Mouse (Mus musculus) urinary bladder, postnatal 25 days (tissue): ENCODE results near the gene Adck2.
A peak's percentile ranks its signal among the peaks of the same experiment; 100 is the strongest.

Experiments
- DNase-seq: peaks from one replicate; pipeline ENCODE4 v3.0.0; 2022; ENCODE audit warnings: low spot score

Gene Adck2

DNA sequence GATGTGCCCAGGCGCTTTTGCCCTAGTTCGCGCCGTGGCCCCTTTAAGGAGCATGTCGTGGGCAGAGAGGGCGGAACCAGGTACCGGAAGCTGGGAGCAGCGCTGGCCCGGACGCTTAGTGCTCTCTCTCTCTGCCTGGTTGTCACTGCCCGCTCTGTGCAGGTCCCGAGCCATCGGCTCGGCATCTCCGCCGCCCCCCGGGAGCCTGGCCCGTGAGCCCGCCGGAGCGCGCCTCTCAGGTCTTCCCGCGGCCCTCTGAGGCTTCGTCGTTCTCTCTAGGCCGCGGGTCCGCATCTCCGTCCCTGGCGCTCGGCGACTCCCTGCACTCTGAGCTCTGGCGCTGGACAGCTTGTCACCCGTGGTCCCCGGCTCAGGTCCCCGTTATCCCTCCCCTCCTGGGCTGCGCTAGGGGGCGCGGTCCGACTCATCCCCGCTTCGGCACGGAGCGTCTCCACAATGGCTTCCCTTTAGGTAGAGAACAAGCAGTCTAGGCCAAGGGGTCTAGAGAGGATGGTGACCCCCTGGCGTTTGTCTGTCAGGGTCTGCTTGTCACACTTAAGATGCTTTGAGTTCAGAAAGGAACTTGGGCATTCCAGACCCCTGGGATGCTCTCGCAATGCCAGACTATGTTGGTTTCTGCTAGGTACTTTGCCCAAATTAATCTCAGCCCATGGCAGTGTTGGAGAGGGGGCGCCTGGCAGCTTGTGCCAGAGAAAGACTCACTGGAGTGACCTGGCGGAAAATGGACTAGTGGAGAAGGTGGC lies at the start of gene Adck2:
Gene Adck2, plus strand, starts transcription at position 83 of the 764 bp plus-strand sequence.
- DNase-seq = peak; percentile 64

GRCm38 (mm10) chr6:39526797-39527196 lies 46.9 kb upstream of the Adck2 start:
- DNase-seq = no peak

DNA sequence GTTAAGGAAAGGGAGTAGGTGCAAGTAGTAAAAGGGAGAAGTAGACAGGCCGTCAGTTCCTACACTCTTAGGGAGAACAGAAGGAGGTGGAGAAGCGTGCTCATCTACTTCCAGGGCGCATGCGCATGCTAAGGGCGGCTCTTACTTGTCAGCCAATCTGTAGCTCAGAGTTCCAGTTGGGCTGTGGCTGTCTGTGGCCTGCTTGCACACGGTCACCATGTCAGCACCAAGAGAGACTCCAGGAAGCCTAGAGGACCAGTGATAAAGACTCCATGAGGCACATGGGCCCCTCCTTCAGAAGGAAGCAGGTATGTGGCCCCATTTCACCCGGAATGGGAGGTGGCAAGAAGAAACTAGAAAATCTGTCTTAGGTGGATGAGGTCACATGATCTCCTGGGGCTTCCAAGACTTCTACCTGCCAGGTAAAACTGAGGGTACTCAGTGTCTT lies 46.3 kb upstream of the Adck2 start:
- no peak for DNase-seq

DNA sequence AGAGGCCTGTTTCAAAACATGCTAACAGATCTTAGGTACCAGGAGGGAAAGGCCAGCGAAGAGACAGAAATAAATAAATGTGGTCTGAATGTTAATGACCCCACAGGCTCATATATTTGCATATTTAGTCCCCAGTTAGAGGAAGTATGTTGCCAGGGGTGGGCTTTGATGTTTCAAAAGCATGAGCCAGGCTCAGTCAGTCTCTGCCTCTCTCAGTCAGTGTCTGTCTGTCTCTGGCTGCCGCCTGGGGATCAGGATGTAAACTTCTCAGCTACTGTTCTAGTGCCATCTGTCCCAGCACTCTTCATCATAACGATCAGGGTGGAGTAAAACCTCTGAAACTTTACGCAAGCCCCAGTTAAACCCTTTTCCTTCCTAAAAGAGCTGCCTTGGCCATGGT lies 45.9 kb upstream of the Adck2 start:
- no peak for DNase-seq

- DNase-seq = no peak
Observed at GRCm38 (mm10) chr6:39528671-39529535, 44.8 kb upstream of the Adck2 start.

- DNase-seq = no peak
Observed at GRCm38 (mm10) chr6:39534944-39535343, 38.7 kb upstream of the Adck2 start.

DNA sequence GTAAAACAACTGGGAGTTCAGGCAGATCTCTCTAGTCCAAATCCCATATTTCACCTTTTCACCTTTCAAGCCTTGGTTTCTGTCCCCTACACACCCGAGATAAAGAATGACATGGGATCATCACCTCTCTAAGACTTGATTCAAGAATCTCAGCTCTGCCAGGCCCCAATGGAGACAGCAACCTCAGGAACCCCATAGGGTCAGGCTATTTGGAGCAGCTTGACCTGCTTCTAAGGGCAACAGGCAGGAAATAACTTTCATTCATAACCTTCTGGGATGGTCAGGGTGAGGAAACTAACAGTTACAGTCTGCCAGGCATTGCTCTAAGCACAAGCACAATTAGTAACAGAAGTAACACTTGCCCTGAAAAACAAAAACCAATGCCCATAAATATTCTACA lies 37.1 kb upstream of the Adck2 start:
- DNase-seq = no peak

GRCm38 (mm10) chr6:39537276-39537675 lies 36.4 kb upstream of the Adck2 start:
- no peak for DNase-seq

- DNase-seq = no peak
Observed at GRCm38 (mm10) chr6:39538227-39538626, 35.4 kb upstream of the Adck2 start.

DNA sequence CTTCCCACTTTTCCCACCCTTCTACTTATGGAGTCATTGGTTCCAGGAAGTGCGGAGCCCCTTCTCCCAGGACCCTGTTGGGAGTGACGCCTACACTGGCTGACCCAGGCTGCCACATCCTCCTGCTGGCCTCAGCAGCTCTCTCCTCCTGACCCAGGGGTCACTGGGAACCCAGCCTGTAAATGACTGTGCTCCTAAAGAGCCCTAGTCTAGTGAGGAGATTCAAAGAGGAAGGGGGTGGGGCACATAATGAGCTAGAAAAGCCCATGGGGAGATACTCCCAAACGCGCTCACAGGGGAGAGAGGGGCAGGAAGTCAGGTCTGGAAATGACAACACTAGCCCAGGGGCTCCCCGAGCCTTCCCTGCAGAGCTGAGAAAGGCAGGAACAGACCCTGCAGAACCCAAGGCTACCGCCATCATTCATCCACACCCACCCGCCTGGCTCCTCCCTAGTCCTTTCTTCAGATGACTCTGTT lies 34.0 kb upstream of the Adck2 start:
- no peak for DNase-seq

DNA sequence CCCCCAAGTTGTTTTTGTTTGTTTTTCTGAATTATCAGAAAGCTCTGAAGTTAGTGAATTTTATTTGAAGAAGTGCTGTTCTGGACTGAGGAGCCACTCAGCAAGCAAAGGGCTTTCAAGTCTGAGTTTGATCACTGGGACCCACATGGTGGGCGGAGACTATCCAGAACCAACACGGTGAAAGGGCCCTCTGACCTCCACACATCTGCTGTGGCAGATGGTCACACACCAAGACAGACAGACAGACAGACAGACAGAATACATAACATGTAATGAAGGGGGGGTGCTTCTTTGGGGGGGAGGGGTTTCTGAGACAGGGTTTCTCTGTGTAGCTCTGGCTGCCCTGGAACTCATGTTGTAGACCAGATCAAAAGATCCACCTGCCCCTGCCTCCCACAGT lies 33.1 kb upstream of the Adck2 start:
- DNase-seq = no peak

DNA sequence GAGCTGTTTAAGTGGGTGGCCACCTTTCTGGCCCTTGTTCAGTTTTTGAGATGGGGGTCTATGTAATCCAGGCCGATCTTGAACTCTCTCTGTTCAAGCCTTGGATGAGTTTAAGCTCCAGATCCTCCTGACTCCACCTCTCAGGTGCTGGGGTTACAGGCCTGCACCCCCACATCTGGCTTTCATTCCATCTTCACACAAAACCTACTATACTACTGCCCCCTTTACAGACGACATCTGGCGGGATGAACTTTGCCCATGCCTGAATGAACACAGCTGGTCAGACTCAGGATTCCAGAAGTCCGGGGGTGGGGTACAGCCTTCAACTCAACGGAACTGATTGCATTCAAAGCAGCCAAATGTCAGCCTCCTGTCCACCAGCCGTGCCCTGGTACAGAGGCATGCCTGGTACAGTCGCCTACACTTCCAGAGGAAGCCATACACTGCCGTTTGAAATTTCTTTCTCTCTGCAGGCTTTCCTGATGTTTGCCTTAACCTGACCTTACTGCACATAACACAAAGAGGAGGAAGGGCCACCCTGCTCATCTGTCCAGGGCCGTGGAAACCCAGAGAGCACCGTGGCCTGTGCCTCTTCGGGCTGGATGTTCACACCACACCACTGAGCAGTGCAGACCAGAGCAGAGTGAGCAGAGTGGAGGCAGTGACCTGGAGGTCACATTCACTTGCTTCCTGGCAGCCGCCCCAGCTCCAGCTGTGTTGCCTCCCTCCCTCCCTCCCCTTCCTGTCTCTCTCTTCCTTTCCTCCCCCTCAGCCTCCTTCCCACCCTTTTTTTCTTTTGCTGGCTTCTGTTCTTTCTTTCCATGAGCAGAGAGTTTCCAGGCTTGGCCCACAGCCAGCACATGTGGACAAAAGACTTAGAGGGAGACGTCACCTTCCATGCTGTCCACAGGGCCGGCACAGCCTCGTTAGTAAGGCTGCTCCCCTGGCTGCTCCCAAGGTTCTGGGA lies 30.8 kb upstream of the Adck2 start:
- DNase-seq = peak; percentile 46

- no peak for DNase-seq
Observed at GRCm38 (mm10) chr6:39543769-39544420, 29.8 kb upstream of the Adck2 start.

- DNase-seq = no peak
Observed at GRCm38 (mm10) chr6:39545474-39545873, 28.2 kb upstream of the Adck2 start.

DNA sequence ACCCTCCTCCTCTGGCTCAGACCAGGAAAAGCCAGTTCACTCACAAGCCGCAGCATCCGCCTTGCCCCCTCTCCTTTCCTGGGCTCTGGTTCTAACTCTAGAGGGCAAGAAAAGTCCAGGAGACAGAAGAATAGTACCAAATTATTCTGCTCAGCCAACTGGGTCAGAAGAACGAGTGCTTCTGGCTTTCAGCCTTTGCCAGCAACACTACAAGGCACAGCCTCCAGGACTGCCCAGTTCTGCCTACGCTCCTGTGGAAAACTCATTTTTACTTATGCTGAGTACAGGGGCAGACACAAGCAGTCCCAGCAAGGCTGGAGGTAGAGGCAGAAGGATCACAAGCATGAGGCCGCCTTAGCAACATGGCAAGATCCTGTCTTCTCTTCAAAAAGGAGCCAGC lies 25.6 kb upstream of the Adck2 start:
- no peak for DNase-seq

GRCm38 (mm10) chr6:39551981-39552636 lies 21.6 kb upstream of the Adck2 start:
- DNase-seq = no peak

DNA sequence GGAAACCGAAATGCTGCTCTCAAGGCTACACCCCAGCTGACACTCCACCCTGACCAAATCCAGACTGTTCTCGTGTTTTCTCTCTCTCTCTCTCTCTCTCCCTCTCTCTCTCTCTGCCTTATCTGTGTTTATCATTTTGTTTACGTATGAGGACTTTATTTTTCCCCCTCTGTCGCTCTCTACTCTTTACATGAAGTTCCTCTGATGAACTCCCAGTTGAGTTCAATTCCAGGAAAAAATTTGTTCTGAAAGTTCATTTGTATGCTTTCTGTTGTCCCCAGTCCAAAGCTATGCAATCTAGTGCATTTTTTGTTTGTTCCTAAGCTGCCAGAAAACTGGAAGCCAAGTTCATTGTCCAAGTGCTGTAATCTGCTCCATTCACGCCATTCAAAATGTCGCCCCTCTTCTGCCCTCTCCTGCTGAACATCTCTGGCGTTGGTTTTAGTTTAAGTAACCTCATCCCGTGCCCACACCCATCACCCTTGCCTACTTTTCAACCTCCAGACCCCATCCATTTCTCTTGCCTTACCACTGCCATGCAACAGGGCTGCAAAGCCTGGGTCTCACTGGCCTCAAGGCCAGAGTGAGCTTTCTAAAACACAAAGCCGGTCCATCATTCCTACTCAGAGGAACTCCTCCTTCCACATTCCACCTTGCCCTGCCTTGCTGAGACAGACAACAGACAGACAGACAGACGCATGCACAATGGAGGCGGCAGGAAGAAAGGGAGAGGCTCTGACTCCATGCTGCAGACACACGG lies 18.6 kb upstream of the Adck2 start:
- no peak for DNase-seq

DNA sequence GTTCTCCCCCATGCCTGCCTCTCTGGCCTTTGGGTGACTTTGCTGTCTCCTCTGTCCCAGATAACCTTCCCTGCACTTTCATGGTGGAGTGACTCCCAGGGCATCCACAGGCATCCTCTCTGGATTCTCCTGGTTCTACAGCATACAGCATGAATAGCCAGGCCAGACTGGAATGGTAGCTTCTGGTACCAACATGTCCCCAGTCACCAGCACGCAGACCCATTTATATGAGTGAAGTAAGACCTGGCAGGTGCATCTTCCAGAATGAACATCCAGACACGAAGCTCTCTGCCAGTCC lies 18.1 kb upstream of the Adck2 start:
- no peak for DNase-seq

GRCm38 (mm10) chr6:39556900-39557659 lies 16.6 kb upstream of the Adck2 start:
- peak; percentile 33 for DNase-seq
